Mouse (Mus musculus) thymus, postnatal 0 days (tissue): ENCODE measurements around the gene Ap1m2. TPM values are rescaled to one million over a fixed set of nuclear protein-coding genes. Genes with fewer than 3 reads are reported as not detected.
"Not testable (repeated sequence)": the region's sequence is repeated elsewhere in the genome, so short reads cannot be mapped to it uniquely, and the experiment has no call there.

Experiments used
- DNase-seq: peaks from one replicate; pipeline ENCODE4 v3.0.0-alpha.2; 2015; ENCODE audit warnings: low spot score
- polyA plus RNA-seq: library from polyadenylated mRNA; unstranded; fragments of >200 nt; fragmentation: Nextera tagmentation; extraction: Ambion mirVana; gene quantifications from 2 replicates; pipeline ENCODE4 v1.2.1, GENCODE M21; 2015

Gene Ap1m2
- polyA plus RNA-seq, 1 experiment from 2014 or later: 21.0 TPM

GRCm38 (mm10) chr9:21264272-21264999 lies 47.7 kb downstream of the Ap1m2 start:
- DNase-seq: no peak

GRCm38 (mm10) chr9:21261831-21262230 lies 50.3 kb downstream of the Ap1m2 start:
- no peak for DNase-seq

GRCm38 (mm10) chr9:21260491-21261040 lies 51.6 kb downstream of the Ap1m2 start:
- DNase-seq: no peak

- not testable (repeated sequence) for DNase-seq
These were observed 55.8 kb downstream of the Ap1m2 start for GRCm38 (mm10) chr9:21256349-21256748.

GRCm38 (mm10) chr9:21254690-21255089 lies 57.4 kb downstream of the Ap1m2 start:
- DNase-seq: no peak

GRCm38 (mm10) chr9:21251116-21251735 lies 60.9 kb downstream of the Ap1m2 start:
- DNase-seq: no peak

GRCm38 (mm10) chr9:21250509-21250908 lies 61.6 kb downstream of the Ap1m2 start:
- no peak for DNase-seq

GRCm38 (mm10) chr9:21249629-21250508 lies 62.3 kb downstream of the Ap1m2 start:
- DNase-seq: no peak

GRCm38 (mm10) chr9:21248326-21248725 lies 63.8 kb downstream of the Ap1m2 start, which contains the start of gene S1pr5:
TSS of gene S1pr5 (minus strand) at chr9:21248443.
- DNase-seq: no peak

GRCm38 (mm10) chr9:21246342-21246741 lies 65.8 kb downstream of the Ap1m2 start:
- no peak for DNase-seq

- DNase-seq: no peak
These were observed 67.0 kb downstream of the Ap1m2 start for GRCm38 (mm10) chr9:21245113-21245487.

- no peak for DNase-seq
These were observed 67.6 kb downstream of the Ap1m2 start for GRCm38 (mm10) chr9:21244428-21245112.

Other genes starting within 250 kb of the Ap1m2 start
- gene Zglp1, start 245.2 kb downstream of the Ap1m2 start, polyA plus RNA-seq: 0.59 and 0.69 TPM in 2 replicates
- 0.09 and 0.26 TPM in 2 replicates for gene Gm49373, start 239.2 kb downstream of the Ap1m2 start, polyA plus RNA-seq
- 44.7 and 47.0 TPM in 2 replicates for gene Fdx1l, start 238.7 kb downstream of the Ap1m2 start, polyA plus RNA-seq
- 1.2 and 1.6 TPM in 2 replicates for gene Gm38431, start 220.3 kb downstream of the Ap1m2 start, polyA plus RNA-seq
- gene Raver1, start 220.3 kb downstream of the Ap1m2 start, polyA plus RNA-seq: 33.2 and 45.9 TPM in 2 replicates
- gene Tyk2, start 181.1 kb downstream of the Ap1m2 start, polyA plus RNA-seq: 13.8 and 14.0 TPM in 2 replicates
- gene Cdc37, start 162.4 kb downstream of the Ap1m2 start, polyA plus RNA-seq: 281 and 307 TPM in 2 replicates
- gene Pde4a, start 146.6 kb downstream of the Ap1m2 start, polyA plus RNA-seq: 0.95 and 1.0 TPM in 2 replicates
- 61.2 and 64.2 TPM in 2 replicates for gene Keap1, start 73.0 kb downstream of the Ap1m2 start, polyA plus RNA-seq
- gene S1pr5, start 63.9 kb downstream of the Ap1m2 start, polyA plus RNA-seq: 0.09 TPM in 1 of 2 replicates, not detected in the other
- 49.2 and 56.2 TPM in 2 replicates for gene Atg4d, start 47.0 kb downstream of the Ap1m2 start, polyA plus RNA-seq
- gene Kri1, start 24.4 kb downstream of the Ap1m2 start, polyA plus RNA-seq: 17.9 and 25.1 TPM in 2 replicates
- 216 and 234 TPM in 2 replicates for gene Cdkn2d, start 20.9 kb downstream of the Ap1m2 start, polyA plus RNA-seq
- gene Slc44a2, start 8.4 kb upstream of the Ap1m2 start, polyA plus RNA-seq: 161 and 167 TPM in 2 replicates
- gene Ilf3, start 55.5 kb upstream of the Ap1m2 start, polyA plus RNA-seq: 138 TPM in 2 replicates
- 27.0 and 29.1 TPM in 2 replicates for gene Qtrt1, start 99.5 kb upstream of the Ap1m2 start, polyA plus RNA-seq
- 107 TPM in 2 replicates for gene Dnm2, start 112.6 kb upstream of the Ap1m2 start, polyA plus RNA-seq
- gene Tmed1, start 197.9 kb upstream of the Ap1m2 start, polyA plus RNA-seq: 30.2 and 31.1 TPM in 2 replicates
- gene AB124611, start 213.8 kb upstream of the Ap1m2 start, polyA plus RNA-seq: 18.8 and 19.9 TPM in 2 replicates
- 10.9 and 12.4 TPM in 2 replicates for gene Carm1, start 234.6 kb upstream of the Ap1m2 start, polyA plus RNA-seq